Comparison of ENCODE assay signal across 8 mouse cellular contexts in the genomic region with DNA sequence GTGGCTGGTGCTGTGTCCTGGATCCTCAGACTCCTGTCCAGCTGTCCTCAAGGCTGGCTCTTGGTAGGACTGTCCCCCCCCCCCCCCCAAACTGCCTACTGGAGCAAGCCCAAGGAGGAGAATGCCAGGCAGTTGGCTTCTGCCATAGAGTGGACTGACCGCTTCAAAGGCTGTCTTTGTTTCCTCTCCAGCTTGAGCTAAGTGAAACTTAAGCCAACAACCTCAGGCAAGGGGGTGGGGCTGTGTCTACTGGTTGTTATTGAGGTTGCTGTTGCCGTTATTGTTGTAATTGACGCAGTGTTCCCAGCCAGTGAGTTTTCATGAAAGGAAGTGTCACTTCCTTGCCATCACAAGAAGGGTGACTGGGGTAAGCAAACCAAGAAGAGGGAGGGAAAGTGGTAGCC. TPM values are rescaled to one million over a fixed set of nuclear protein-coding genes. Genes with fewer than 3 reads are reported as not detected.
DNase-seq lines count a peak whose midpoint lies in the region; ATAC-seq lines count a peak whose summit lies in the region.

No protein-coding gene starts in this region.

- H3K27me3 ChIP-seq in embryonic facial prominence, embryonic 10.5 days (replicated peaks; ENCODE audit: low read depth, poor library complexity, severe bottlenecking): peaks cover 32% of the 10 kb centered on the region
- H3K27me3 ChIP-seq in limb, embryonic 15.5 days: peaks cover 8% of the 10 kb centered on the region; the same call in 1 of the 2 replicates
- no peaks in the 10 kb centered on the region for H3K27me3 ChIP-seq in neural tube, embryonic 14.5 days (ENCODE audit: control insufficient read depth, insufficient read depth, low read length)

- no peaks in the 10 kb centered on the region for H3K36me3 ChIP-seq in embryonic facial prominence, embryonic 10.5 days (replicated peaks)
- H3K36me3 ChIP-seq in limb, embryonic 15.5 days: no peaks in the 10 kb centered on the region; the same call in 1 of the 2 replicates
- no peaks in the 10 kb centered on the region for H3K36me3 ChIP-seq in neural tube, embryonic 14.5 days (ENCODE audit: control insufficient read depth, insufficient read depth, low read length)

- ATAC-seq in cerebellum, adult (ENCODE audit: insufficient number of reproducible peaks, low FRiP score, low TSS enrichment): no peak
- no peak for ATAC-seq in limb, embryonic 15.5 days (ENCODE audit: insufficient number of reproducible peaks, low FRiP score, low TSS enrichment, low read depth)
- ATAC-seq in neural tube, embryonic 14.5 days (ENCODE audit: low read depth): 0 out of 2 replicates have a peak, but pooled peaks have one; percentile 14

- intact Hi-C loops in heart, postnatal 25 days (cut with DNase I): no loop called here

- H3K9ac ChIP-seq in limb, embryonic 15.5 days: no peak overlapping the region
- no peak overlapping the region for H3K9ac ChIP-seq in neural tube, embryonic 14.5 days (replicated peaks; ENCODE audit: low read depth, low read length)

- H3K4me1 ChIP-seq in embryonic facial prominence, embryonic 10.5 days: peaks cover 29% of the 10 kb centered on the region
- H3K4me1 ChIP-seq in limb, embryonic 15.5 days: peaks cover 23% of the 10 kb centered on the region
- H3K4me1 ChIP-seq in neural tube, embryonic 14.5 days (ENCODE audit: control insufficient read depth, insufficient read depth, low read length): 0 out of 2 replicates have a peak, but pooled peaks cover 7% of the 10 kb centered on the region

- H3K27ac ChIP-seq in embryonic facial prominence, embryonic 10.5 days (replicated peaks): peak overlapping the region; percentile 70
- H3K27ac ChIP-seq in limb, embryonic 15.5 days: no peak overlapping the region
- H3K27ac ChIP-seq in neural tube, embryonic 14.5 days (ENCODE audit: low read depth, low read length): no peak overlapping the region

- no peaks in the 10 kb centered on the region for H3K9me3 ChIP-seq in embryonic facial prominence, embryonic 10.5 days
- no peaks in the 10 kb centered on the region for H3K9me3 ChIP-seq in limb, embryonic 15.5 days
- H3K9me3 ChIP-seq in neural tube, embryonic 14.5 days (ENCODE audit: control insufficient read depth, low read length): no peaks in the 10 kb centered on the region

- WGBS in embryonic facial prominence, embryonic 10.5 days: 6% methylated on average over 3 of the region's 3 CpGs
- WGBS in limb, embryonic 15.5 days: 21% methylated on average over 3 of the region's 3 CpGs
- 23% methylated on average over 3 of the region's 3 CpGs for WGBS in neural tube, embryonic 14.5 days

- H3K4me3 ChIP-seq in embryonic facial prominence, embryonic 10.5 days: peak overlapping the region; percentile 26; the same call in 1 of the 2 replicates
- H3K4me3 ChIP-seq in limb, embryonic 15.5 days: 0 out of 2 replicates have a peak overlapping the region, but pooled peaks have one; percentile 64
- no peak overlapping the region for H3K4me3 ChIP-seq in neural tube, embryonic 14.5 days (ENCODE audit: low read depth, low read length)

- peak overlapping the region; percentile 13 for H3K4me2 ChIP-seq in limb, embryonic 15.5 days
- no peak overlapping the region for H3K4me2 ChIP-seq in neural tube, embryonic 14.5 days (ENCODE audit: low read depth, low read length)

- peak; percentile 59 for DNase-seq in cerebellum, adult 9-11 months
- peak; percentile 56 for DNase-seq in 3134 (ENCODE audit: extremely low read depth, insufficient read length, low spot score)
- peak; percentile 58 for DNase-seq in embryonic facial prominence, embryonic 10.5 days (ENCODE audit: low spot score)
- DNase-seq in heart, postnatal 25 days (ENCODE audit: low spot score): peak; percentile 28
- no peak for DNase-seq in ovary, adult 18-20 months (ENCODE audit: low spot score)

RNA-seq across cellular contexts. Expression of gene Arid5a, which starts 2.0 kb away (rescaled TPM):
- polyA plus RNA-seq in embryonic facial prominence, embryonic 10.5 days (2016; fragmentation: Nextera tagmentation; extraction: Ambion mirVana): 3.3 and 4.5 TPM in 2 replicates
- total RNA-seq in heart, postnatal 25 days (2021): 10 to 100 TPM in 1 of 2 experiments, 1 to 10 TPM in 1; 7.0 to 11.1 TPM
- polyA plus RNA-seq in limb, embryonic 15.5 days (2015; fragmentation: Nextera tagmentation; extraction: Ambion mirVana): 12.0 and 13.5 TPM in 2 replicates
- polyA plus RNA-seq in neural tube, embryonic 14.5 days (2014; fragmentation: Nextera tagmentation; extraction: Ambion mirVana): 2.5 and 4.3 TPM in 2 replicates

RNA-seq across cellular contexts. Expression of gene Neurl3, which starts 35.0 kb away (rescaled TPM):
- polyA plus RNA-seq in embryonic facial prominence, embryonic 10.5 days (2016; fragmentation: Nextera tagmentation; extraction: Ambion mirVana): 0.27 and 0.41 TPM in 2 replicates
- 1 to 10 TPM; 3.1 to 3.4 TPM for total RNA-seq in heart, postnatal 25 days (2021)
- polyA plus RNA-seq in limb, embryonic 15.5 days (2015; fragmentation: Nextera tagmentation; extraction: Ambion mirVana): 1.7 and 2.4 TPM in 2 replicates
- 1.1 and 2.1 TPM in 2 replicates for polyA plus RNA-seq in neural tube, embryonic 14.5 days (2014; fragmentation: Nextera tagmentation; extraction: Ambion mirVana)

RNA-seq across cellular contexts. Expression of gene Kansl3, which starts 59.5 kb away (rescaled TPM):
- 50.9 and 52.1 TPM in 2 replicates for polyA plus RNA-seq in embryonic facial prominence, embryonic 10.5 days (2016; fragmentation: Nextera tagmentation; extraction: Ambion mirVana)
- 10 to 100 TPM; 53.2 to 60.7 TPM for total RNA-seq in heart, postnatal 25 days (2021)
- 39.0 and 40.2 TPM in 2 replicates for polyA plus RNA-seq in limb, embryonic 15.5 days (2015; fragmentation: Nextera tagmentation; extraction: Ambion mirVana)
- 32.3 and 40.0 TPM in 2 replicates for polyA plus RNA-seq in neural tube, embryonic 14.5 days (2014; fragmentation: Nextera tagmentation; extraction: Ambion mirVana)
